In the genomic region with DNA sequence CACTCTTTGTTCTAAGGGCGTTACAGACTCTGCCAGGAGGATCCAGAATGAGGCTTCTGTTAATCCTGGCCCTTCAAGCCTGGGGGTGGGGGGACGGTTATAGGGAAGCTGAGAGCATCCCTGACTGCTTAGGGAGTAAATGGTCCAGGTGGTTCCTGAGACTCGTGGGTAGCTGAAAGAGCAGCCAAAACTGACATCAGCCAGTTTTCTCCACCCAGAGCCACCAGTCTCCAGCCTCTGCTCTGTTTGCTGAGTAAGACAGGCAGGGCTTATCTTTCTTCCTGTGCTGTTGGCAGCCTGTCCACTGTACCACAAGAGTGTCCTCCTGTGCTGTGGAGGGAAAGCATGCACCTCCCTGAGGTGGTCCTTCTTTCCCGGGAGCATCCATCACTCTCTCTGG, we compare ENCODE assay signal across 17 mouse cellular contexts. TPM values are rescaled to one million over a fixed set of nuclear protein-coding genes. Genes with fewer than 3 reads are reported as not detected.
DNase-seq lines count a peak whose midpoint lies in the region; ATAC-seq lines count a peak whose summit lies in the region.
"Had no signal": no experiment of that assay in that cellular context is flagged by ENCODE, and none has a peak within 500 bp of the region (broad histone marks: within the 10 kb centered on the region; RNA-seq: fewer than 3 reads in every experiment).

No protein-coding gene starts in this region.

- 43% methylated on average over 4 of the region's 4 CpGs for WGBS in embryonic facial prominence, embryonic 14.5 days
- WGBS in embryonic facial prominence, embryonic 10.5 days, result 65% methylated on average over 4 of the region's 4 CpGs

- H3K27ac ChIP-seq in embryonic facial prominence, embryonic 14.5 days (replicated peaks; ENCODE audit: low read depth, low read length), result no peak overlapping the region
- H3K27ac ChIP-seq in embryonic facial prominence, embryonic 10.5 days (replicated peaks), result no peak overlapping the region
- H3K27ac ChIP-seq: embryonic facial prominence, embryonic 15.5 days; hindbrain, embryonic 14.5 days; liver, embryonic 13.5 days; midbrain, embryonic 10.5 days had no signal

- DNase-seq in embryonic facial prominence, embryonic 14.5 days (ENCODE audit: low spot score), result peak; percentile 2
- DNase-seq in embryonic facial prominence, embryonic 10.5 days (ENCODE audit: low spot score), result no peak
- DNase-seq in 3134 (ENCODE audit: extremely low read depth, insufficient read length, low spot score), result peak; percentile 20
- DNase-seq in MN1 (ENCODE audit: low spot score), result peak; percentile 73
- no peak for DNase-seq in kidney, adult 11 months
- DNase-seq in left cerebral cortex, adult 9 months (ENCODE audit: low spot score in 2 of 2), result no peak
- DNase-seq: adrenal gland, postnatal 14 days; heart, adult 18-20 months; heart, postnatal 10 days; liver, embryonic 13.5 days; thymus, postnatal 36 days had no signal

- no peak overlapping the region for H3K4me2 ChIP-seq in embryonic facial prominence, embryonic 14.5 days (ENCODE audit: low read depth, low read length)
- H3K4me2 ChIP-seq: embryonic facial prominence, embryonic 15.5 days; hindbrain, embryonic 14.5 days; liver, embryonic 13.5 days had no signal

- no peaks in the 10 kb centered on the region for H3K36me3 ChIP-seq in embryonic facial prominence, embryonic 14.5 days (ENCODE audit: control insufficient read depth, insufficient read depth, low read length)
- no peaks in the 10 kb centered on the region for H3K36me3 ChIP-seq in embryonic facial prominence, embryonic 10.5 days (replicated peaks)
- H3K36me3 ChIP-seq: embryonic facial prominence, embryonic 15.5 days; liver, embryonic 13.5 days; midbrain, embryonic 10.5 days had no signal

- H3K4me1 ChIP-seq in embryonic facial prominence, embryonic 14.5 days (ENCODE audit: control insufficient read depth, insufficient read depth, low read length), result peaks cover 7% of the 10 kb centered on the region; the same call in 1 of the 2 replicates
- H3K4me1 ChIP-seq in embryonic facial prominence, embryonic 10.5 days, result peaks cover 7% of the 10 kb centered on the region
- H3K4me1 ChIP-seq: midbrain, embryonic 10.5 days had no signal

- H3K9ac ChIP-seq in embryonic facial prominence, embryonic 14.5 days (ENCODE audit: low read depth, low read length), result no peak overlapping the region
- H3K9ac ChIP-seq: embryonic facial prominence, embryonic 15.5 days; hindbrain, embryonic 14.5 days; liver, embryonic 13.5 days had no signal

- no peak overlapping the region for H3K4me3 ChIP-seq in embryonic facial prominence, embryonic 14.5 days (ENCODE audit: low read depth, low read length)
- no peak overlapping the region for H3K4me3 ChIP-seq in embryonic facial prominence, embryonic 10.5 days
- H3K4me3 ChIP-seq: embryonic facial prominence, embryonic 15.5 days; liver, embryonic 13.5 days; midbrain, embryonic 10.5 days had no signal

- H3K27me3 ChIP-seq in embryonic facial prominence, embryonic 14.5 days (replicated peaks; ENCODE audit: control insufficient read depth, insufficient read depth, low read length), result no peaks in the 10 kb centered on the region
- 0 out of 2 replicates have a peak, but pooled peaks cover 12% of the 10 kb centered on the region for H3K27me3 ChIP-seq in embryonic facial prominence, embryonic 10.5 days (replicated peaks; ENCODE audit: low read depth, poor library complexity, severe bottlenecking)
- H3K27me3 ChIP-seq: embryonic facial prominence, embryonic 15.5 days had no signal

- H3K9me3 ChIP-seq in embryonic facial prominence, embryonic 14.5 days (ENCODE audit: control insufficient read depth, low read length), result no peaks in the 10 kb centered on the region
- H3K9me3 ChIP-seq in embryonic facial prominence, embryonic 10.5 days, result no peaks in the 10 kb centered on the region
- H3K9me3 ChIP-seq: embryonic facial prominence, embryonic 15.5 days; liver, embryonic 13.5 days; midbrain, embryonic 10.5 days had no signal

- ATAC-seq in embryonic facial prominence, embryonic 14.5 days (ENCODE audit: low read depth), result no peak
- peak; percentile 82 for ATAC-seq in megakaryocyte-erythroid progenitor cell, adult 5-6 weeks (replicated peaks; ENCODE audit: low FRiP score, low TSS enrichment, poor library complexity, severe bottlenecking)
- ATAC-seq: forebrain, embryonic 14.5 days had no signal

RNA-seq across cellular contexts. Expression of gene Trim16, which starts 5.4 kb away (rescaled TPM):
- polyA plus RNA-seq in embryonic facial prominence, embryonic 14.5 days (2014; fragmentation: Nextera tagmentation; extraction: Ambion mirVana), result 14.3 and 16.5 TPM in 2 replicates
- 2.9 and 3.7 TPM in 2 replicates for polyA plus RNA-seq in embryonic facial prominence, embryonic 10.5 days (2016; fragmentation: Nextera tagmentation; extraction: Ambion mirVana)
- 7.5 and 9.7 TPM in 2 replicates for total RNA-seq in megakaryocyte-erythroid progenitor cell, adult 5-6 weeks (2014; fragmentation: Nextera tagmentation)
- total RNA-seq in megakaryocyte-erythroid progenitor cell, adult 5-6 weeks (2017), result 5.5 and 8.4 TPM in 2 replicates

RNA-seq across cellular contexts. Expression of gene Zfp286, which starts 25.4 kb away (rescaled TPM):
- 17.8 and 26.7 TPM in 2 replicates for polyA plus RNA-seq in embryonic facial prominence, embryonic 14.5 days (2014; fragmentation: Nextera tagmentation; extraction: Ambion mirVana)
- polyA plus RNA-seq in embryonic facial prominence, embryonic 10.5 days (2016; fragmentation: Nextera tagmentation; extraction: Ambion mirVana), result 25.6 and 28.5 TPM in 2 replicates
- 1.8 and 2.6 TPM in 2 replicates for total RNA-seq in megakaryocyte-erythroid progenitor cell, adult 5-6 weeks (2014; fragmentation: Nextera tagmentation)
- total RNA-seq in megakaryocyte-erythroid progenitor cell, adult 5-6 weeks (2017), result 0.57 TPM in 1 of 2 replicates, not detected in the other
- total RNA-seq: monocyte, adult 5-6 weeks had no signal

RNA-seq across cellular contexts. Expression of gene Fbxw10, which starts 32.2 kb away (rescaled TPM):
- 0.60 and 0.62 TPM in 2 replicates for polyA plus RNA-seq in embryonic facial prominence, embryonic 14.5 days (2014; fragmentation: Nextera tagmentation; extraction: Ambion mirVana)
- 0.40 and 0.81 TPM in 2 replicates for polyA plus RNA-seq in embryonic facial prominence, embryonic 10.5 days (2016; fragmentation: Nextera tagmentation; extraction: Ambion mirVana)
- total RNA-seq in megakaryocyte-erythroid progenitor cell, adult 5-6 weeks (2014; fragmentation: Nextera tagmentation), result 2.4 TPM in 1 of 2 replicates, not detected in the other
- 0.91 and 2.3 TPM in 2 replicates for total RNA-seq in megakaryocyte-erythroid progenitor cell, adult 5-6 weeks (2017)

Comparison
In these comparisons a context has a peak if more than half of its experiments do, and no peak if none do; other contexts are left out.
1. DNase-seq: peak in embryonic facial prominence, embryonic 14.5 days (single experiment), 3134 (single experiment) and MN1 (single experiment); none in embryonic facial prominence, embryonic 10.5 days (single experiment), kidney, adult 11 months (single experiment) and left cerebral cortex, adult 9 months (0 of 2).